16 mouse cellular contexts compared by ENCODE assay signal in the genomic region with DNA sequence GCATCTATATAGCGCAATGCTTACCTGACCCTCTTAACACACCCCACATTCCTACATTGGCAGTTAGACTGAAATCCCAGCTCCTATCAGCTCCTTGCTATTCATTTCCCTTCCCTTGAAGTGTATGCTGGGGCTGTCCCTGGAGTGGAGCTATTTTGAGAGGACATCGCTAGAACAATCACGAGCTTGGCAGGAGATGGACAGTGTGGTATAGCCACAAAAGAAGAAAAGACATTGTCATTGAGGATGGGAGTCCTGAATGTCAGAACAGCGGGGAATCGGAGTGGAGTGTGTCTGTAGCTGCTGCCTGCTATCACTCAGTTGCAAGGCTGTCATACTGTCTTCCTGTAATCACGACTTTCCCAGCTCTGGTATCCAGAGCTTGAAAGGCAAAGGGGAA.
DNase-seq lines count a peak whose midpoint lies in the region; ATAC-seq lines count a peak whose summit lies in the region.
"Had no signal": no experiment of that assay in that cellular context is flagged by ENCODE, and none has a peak within 500 bp of the region (broad histone marks: within the 10 kb centered on the region; RNA-seq: fewer than 3 reads in every experiment).

No protein-coding gene starts in this region.

- intact Hi-C loops in heart, postnatal 14 days (cut with DNase I): no loop called here

- no peak overlapping the region; the same call in 1 of the 2 replicates for H3K9ac ChIP-seq in heart, embryonic 11.5 days (ENCODE audit: low read depth, low read length)
- no peak overlapping the region for H3K9ac ChIP-seq in midbrain, embryonic 11.5 days (ENCODE audit: low read length)
- no peak overlapping the region for H3K9ac ChIP-seq in heart, embryonic 14.5 days (ENCODE audit: low read length)
- H3K9ac ChIP-seq: embryonic facial prominence, embryonic 13.5 days; forebrain, embryonic 15.5 days; limb, embryonic 15.5 days had no signal

- H3K27me3 ChIP-seq in heart, embryonic 11.5 days (ENCODE audit: control insufficient read depth, insufficient read depth, low read length): no peaks in the 10 kb centered on the region
- no peaks in the 10 kb centered on the region for H3K27me3 ChIP-seq in midbrain, embryonic 10.5 days (ENCODE audit: low read depth, poor library complexity, severe bottlenecking)
- no peaks in the 10 kb centered on the region for H3K27me3 ChIP-seq in midbrain, embryonic 11.5 days (ENCODE audit: control insufficient read depth, insufficient read depth, low read length)
- H3K27me3 ChIP-seq in heart, embryonic 14.5 days (ENCODE audit: control insufficient read depth, insufficient read depth, low read length): no peaks in the 10 kb centered on the region
- H3K27me3 ChIP-seq: embryonic facial prominence, embryonic 13.5 days; forebrain, embryonic 15.5 days; limb, embryonic 15.5 days had no signal

- DNase-seq in heart, postnatal 14 days: no peak
- peak; percentile 8 for DNase-seq in midbrain, embryonic 10.5 days (ENCODE audit: low spot score)
- DNase-seq in midbrain, embryonic 11.5 days (ENCODE audit: low spot score, missing footprints): no peak
- DNase-seq in retina, embryonic 14.5 days (ENCODE audit: low spot score): no peak
- DNase-seq in embryo, embryonic 10.5 days (ENCODE audit: low spot score): no peak
- DNase-seq: cerebellum, adult 9-10 months; kidney, adult 18-20 months; layer of hippocampus, postnatal 36 days; right cerebral cortex, postnatal 4 days had no signal

- no peak overlapping the region; the same call in 1 of the 2 replicates for H3K4me2 ChIP-seq in heart, embryonic 11.5 days
- no peak overlapping the region for H3K4me2 ChIP-seq in midbrain, embryonic 11.5 days
- no peak overlapping the region for H3K4me2 ChIP-seq in heart, embryonic 14.5 days (ENCODE audit: low read length)
- H3K4me2 ChIP-seq: embryonic facial prominence, embryonic 13.5 days; forebrain, embryonic 15.5 days; limb, embryonic 15.5 days had no signal

- H3K36me3 ChIP-seq in heart, embryonic 11.5 days (ENCODE audit: control insufficient read depth, insufficient read depth, low read length): no peaks in the 10 kb centered on the region
- peaks cover 6% of the 10 kb centered on the region; the same call in 1 of the 2 replicates for H3K36me3 ChIP-seq in midbrain, embryonic 10.5 days
- H3K36me3 ChIP-seq in midbrain, embryonic 11.5 days (ENCODE audit: control insufficient read depth, insufficient read depth, low read length): no peaks in the 10 kb centered on the region
- H3K36me3 ChIP-seq in heart, embryonic 14.5 days (ENCODE audit: control insufficient read depth, insufficient read depth, low read length): no peaks in the 10 kb centered on the region
- H3K36me3 ChIP-seq: embryonic facial prominence, embryonic 13.5 days; limb, embryonic 15.5 days had no signal

- H3K4me3 ChIP-seq in heart, embryonic 11.5 days (ENCODE audit: low read depth, low read length): no peak overlapping the region
- no peak overlapping the region for H3K4me3 ChIP-seq in midbrain, embryonic 10.5 days
- H3K4me3 ChIP-seq in midbrain, embryonic 11.5 days (ENCODE audit: low read depth, low read length): no peak overlapping the region
- no peak overlapping the region for H3K4me3 ChIP-seq in heart, embryonic 14.5 days (ENCODE audit: control insufficient read depth in 1 of 2, insufficient read depth in 1 of 2, low read depth in 1 of 2, low read length in 2 of 2)
- H3K4me3 ChIP-seq: embryonic facial prominence, embryonic 13.5 days; forebrain, embryonic 15.5 days; limb, embryonic 15.5 days had no signal

- peak overlapping the region; percentile 78 for H3K27ac ChIP-seq in heart, embryonic 11.5 days (ENCODE audit: low read depth, low read length)
- H3K27ac ChIP-seq in midbrain, embryonic 10.5 days (replicated peaks): no peak overlapping the region
- no peak overlapping the region for H3K27ac ChIP-seq in midbrain, embryonic 11.5 days (ENCODE audit: low read depth, low read length)
- peak overlapping the region; percentile 58 to 63 for H3K27ac ChIP-seq in heart, embryonic 14.5 days (replicated peaks in 1 of 2; ENCODE audit: control insufficient read depth in 1 of 2, insufficient read depth in 1 of 2, low read depth in 2 of 2, low read length in 2 of 2)
- H3K27ac ChIP-seq: embryonic facial prominence, embryonic 13.5 days; forebrain, embryonic 15.5 days; kidney, postnatal 0 days; limb, embryonic 15.5 days had no signal

- H3K9me3 ChIP-seq in heart, embryonic 11.5 days (replicated peaks; ENCODE audit: control insufficient read depth, low read length): no peaks in the 10 kb centered on the region
- H3K9me3 ChIP-seq in midbrain, embryonic 10.5 days (replicated peaks): no peaks in the 10 kb centered on the region
- H3K9me3 ChIP-seq in midbrain, embryonic 11.5 days (ENCODE audit: control insufficient read depth, low read length): no peaks in the 10 kb centered on the region
- no peaks in the 10 kb centered on the region for H3K9me3 ChIP-seq in heart, embryonic 14.5 days (ENCODE audit: control insufficient read depth, low read length)
- H3K9me3 ChIP-seq: embryonic facial prominence, embryonic 13.5 days; forebrain, embryonic 15.5 days; limb, embryonic 15.5 days had no signal

- WGBS in heart, embryonic 11.5 days (ENCODE audit: insufficient replicate concordance): 37% methylated on average over 6 of the region's 6 CpGs
- WGBS in midbrain, embryonic 10.5 days: 78% methylated on average over 6 of the region's 6 CpGs
- 81% methylated on average over 6 of the region's 6 CpGs for whole genome bisulfite sequencing in midbrain, embryonic 11.5 days
- whole genome bisulfite sequencing in heart, embryonic 14.5 days: 23% methylated on average over 6 of the region's 6 CpGs

- H3K4me1 ChIP-seq in heart, embryonic 11.5 days (ENCODE audit: control insufficient read depth, insufficient read depth, low read length): peaks cover 16% of the 10 kb centered on the region
- no peaks in the 10 kb centered on the region for H3K4me1 ChIP-seq in midbrain, embryonic 10.5 days
- H3K4me1 ChIP-seq in midbrain, embryonic 11.5 days (ENCODE audit: control insufficient read depth, insufficient read depth, low read length): no peaks in the 10 kb centered on the region
- peaks cover 8 to 27% of the 10 kb centered on the region in 2 experiments; a peak in 3 of 4 replicates for H3K4me1 ChIP-seq in heart, embryonic 14.5 days (ENCODE audit: control insufficient read depth in 2 of 2, insufficient read depth in 2 of 2, low read length in 2 of 2)
- H3K4me1 ChIP-seq: embryonic facial prominence, embryonic 13.5 days; forebrain, embryonic 15.5 days; limb, embryonic 15.5 days had no signal

- ATAC-seq in heart, embryonic 11.5 days (replicated peaks; ENCODE audit: insufficient number of reproducible peaks, low FRiP score, low TSS enrichment): no peak; the same call in 1 of the 2 replicates
- ATAC-seq in midbrain, embryonic 11.5 days (ENCODE audit: low FRiP score): no peak
- ATAC-seq in heart, embryonic 14.5 days (ENCODE audit: insufficient number of reproducible peaks, insufficient read depth, low FRiP score, low read depth): no peak
- ATAC-seq: forebrain, embryonic 15.5 days; lung, postnatal 0 days had no signal

Comparison
In these comparisons a context has a peak if more than half of its experiments do, and no peak if none do; other contexts are left out.
1. H3K27ac ChIP-seq: peak in heart, embryonic 11.5 days (single experiment) and heart, embryonic 14.5 days (2 of 2); none in midbrain, embryonic 10.5 days (single experiment) and midbrain, embryonic 11.5 days (single experiment).